Mouse (Mus musculus): Measurements from ENCODE around the gene Cebpg. TPM values are rescaled to one million over a fixed set of nuclear protein-coding genes. Genes with fewer than 3 reads are reported as not detected.

Gene Cebpg
- polyA plus RNA-seq (2015; fragmentation: Nextera tagmentation; extraction: Ambion mirVana) = 30.5 and 33.3 TPM in 2 replicates

- Histone ChIP-seq H3K4me2 (peak within 1 kb of the TSS; percentile 80), H3K9ac (peak within 1 kb of the TSS; percentile 97), H3K36me3 (no peaks in the 10 kb centered on the region), H3K4me1 (replicated peaks) (peaks cover 29% of the 10 kb centered on the region), H3K27ac (replicated peaks) (peak within 1 kb of the TSS; percentile 93), H3K4me3 (peak within 1 kb of the TSS; percentile 99), H3K9me3 (no peaks in the 10 kb centered on the region), H3K27me3 (no peaks in the 10 kb centered on the region)
- WGBS = under 1% methylated on average over 48 of the region's 53 CpGs
- peak; percentile 98 for ATAC-seq (ENCODE audit: low FRiP score, low read depth)
Observed at GRCm38 (mm10) chr7:35056436-35056864, at the start of gene Cebpg. TSS of gene Cebpg (minus strand) at chr7:35056573.

GRCm38 (mm10) chr7:35099528-35099927, 43.2 kb upstream of the Cebpg start:
- Histone ChIP-seq H3K4me2 (no peak overlapping the region), H3K27ac (replicated peaks) (no peak overlapping the region), H3K36me3 (no peaks in the 10 kb centered on the region), H3K9ac (no peak overlapping the region), H3K27me3 (no peaks in the 10 kb centered on the region), H3K4me3 (no peak overlapping the region), H3K4me1 (replicated peaks) (no peaks in the 10 kb centered on the region), H3K9me3 (no peaks in the 10 kb centered on the region)
- ATAC-seq (ENCODE audit: low FRiP score, low read depth) = no peak
- WGBS = 89% methylated on average over 4 of the region's 4 CpGs

GRCm38 (mm10) chr7:35098777-35099176, 42.4 kb upstream of the Cebpg start:
- Histone ChIP-seq H3K4me3 (no peak overlapping the region), H3K36me3 (no peaks in the 10 kb centered on the region), H3K9ac (no peak overlapping the region), H3K9me3 (no peaks in the 10 kb centered on the region), H3K27me3 (no peaks in the 10 kb centered on the region), H3K4me2 (no peak overlapping the region), H3K4me1 (replicated peaks) (no peaks in the 10 kb centered on the region), H3K27ac (replicated peaks) (no peak overlapping the region)
- 76% methylated on average over 4 of the region's 4 CpGs for WGBS
- no peak for ATAC-seq (ENCODE audit: low FRiP score, low read depth)

GRCm38 (mm10) chr7:35094975-35095678, 38.8 kb upstream of the Cebpg start:
- no peaks in the 10 kb centered on the region for H3K27me3 ChIP-seq
- no peak for ATAC-seq (ENCODE audit: low FRiP score, low read depth)
- H3K9ac ChIP-seq = no peak overlapping the region
- no peak overlapping the region for H3K4me3 ChIP-seq
- H3K27ac ChIP-seq (replicated peaks) = no peak overlapping the region
- no peaks in the 10 kb centered on the region for H3K4me1 ChIP-seq (replicated peaks)
- H3K36me3 ChIP-seq = no peaks in the 10 kb centered on the region
- WGBS = 83% methylated on average over 9 of the region's 9 CpGs
- no peak overlapping the region for H3K4me2 ChIP-seq
- no peaks in the 10 kb centered on the region for H3K9me3 ChIP-seq

GRCm38 (mm10) chr7:35090550-35090949, 34.2 kb upstream of the Cebpg start:
- H3K27ac ChIP-seq (replicated peaks) = no peak overlapping the region
- H3K36me3 ChIP-seq = no peaks in the 10 kb centered on the region
- peaks cover 16% of the 10 kb centered on the region for H3K4me1 ChIP-seq (replicated peaks)
- no peak overlapping the region for H3K9ac ChIP-seq
- H3K4me2 ChIP-seq = no peak overlapping the region
- no peak overlapping the region for H3K4me3 ChIP-seq
- 82% methylated on average over 5 of the region's 5 CpGs for WGBS
- ATAC-seq (ENCODE audit: low FRiP score, low read depth) = no peak
- no peaks in the 10 kb centered on the region for H3K9me3 ChIP-seq
- H3K27me3 ChIP-seq = no peaks in the 10 kb centered on the region

- under 1% methylated on average over 21 of the region's 21 CpGs for WGBS
- Histone ChIP-seq H3K4me3 (peak overlapping the region; percentile 25), H3K9me3 (no peaks in the 10 kb centered on the region), H3K4me2 (peak overlapping the region; percentile 58), H3K9ac (peak overlapping the region; percentile 20), H3K27me3 (no peaks in the 10 kb centered on the region), H3K4me1 (replicated peaks) (peaks cover 19% of the 10 kb centered on the region), H3K27ac (replicated peaks) (no peak overlapping the region), H3K36me3 (no peaks in the 10 kb centered on the region)
- ATAC-seq (ENCODE audit: low FRiP score, low read depth) = peak; percentile 65
Observed at GRCm38 (mm10) chr7:35086271-35086861, 30.0 kb upstream of the Cebpg start.

GRCm38 (mm10) chr7:35084565-35085360, 28.4 kb upstream of the Cebpg start:
- Histone ChIP-seq H3K9ac (no peak overlapping the region), H3K9me3 (no peaks in the 10 kb centered on the region), H3K4me3 (no peak overlapping the region), H3K36me3 (no peaks in the 10 kb centered on the region), H3K4me1 (replicated peaks) (peaks cover 19% of the 10 kb centered on the region), H3K4me2 (no peak overlapping the region), H3K27ac (replicated peaks) (no peak overlapping the region), H3K27me3 (no peaks in the 10 kb centered on the region)
- ATAC-seq (ENCODE audit: low FRiP score, low read depth) = no peak
- WGBS = 80% methylated on average over 12 of the region's 12 CpGs

GRCm38 (mm10) chr7:35081406-35082104, 25.2 kb upstream of the Cebpg start:
- no peaks in the 10 kb centered on the region for H3K36me3 ChIP-seq
- no peak overlapping the region for H3K4me2 ChIP-seq
- H3K27me3 ChIP-seq = no peaks in the 10 kb centered on the region
- ATAC-seq (ENCODE audit: low FRiP score, low read depth) = no peak
- H3K9ac ChIP-seq = no peak overlapping the region
- H3K4me3 ChIP-seq = no peak overlapping the region
- H3K27ac ChIP-seq (replicated peaks) = no peak overlapping the region
- 86% methylated on average over 9 of the region's 9 CpGs for WGBS
- peaks cover 10% of the 10 kb centered on the region for H3K4me1 ChIP-seq (replicated peaks)
- H3K9me3 ChIP-seq = no peaks in the 10 kb centered on the region

GRCm38 (mm10) chr7:35080843-35081338, 24.5 kb upstream of the Cebpg start:
- Histone ChIP-seq H3K36me3 (no peaks in the 10 kb centered on the region), H3K27ac (replicated peaks) (no peak overlapping the region; the same call in 1 of the 2 replicates), H3K9me3 (no peaks in the 10 kb centered on the region), H3K4me2 (no peak overlapping the region), H3K4me1 (replicated peaks) (peaks cover 4% of the 10 kb centered on the region), H3K9ac (no peak overlapping the region), H3K4me3 (no peak overlapping the region), H3K27me3 (no peaks in the 10 kb centered on the region)
- WGBS = 49% methylated on average over 10 of the region's 10 CpGs
- no peak for ATAC-seq (ENCODE audit: low FRiP score, low read depth)

GRCm38 (mm10) chr7:35076645-35077044, 20.3 kb upstream of the Cebpg start:
- no peak overlapping the region for H3K4me3 ChIP-seq
- no peaks in the 10 kb centered on the region for H3K27me3 ChIP-seq
- H3K9me3 ChIP-seq = no peaks in the 10 kb centered on the region
- H3K4me1 ChIP-seq (replicated peaks) = no peaks in the 10 kb centered on the region
- no peak overlapping the region for H3K4me2 ChIP-seq
- no peak overlapping the region; the same call in 1 of the 2 replicates for H3K27ac ChIP-seq (replicated peaks)
- H3K9ac ChIP-seq = no peak overlapping the region
- 36% methylated on average over 5 of the region's 5 CpGs for WGBS
- no peaks in the 10 kb centered on the region for H3K36me3 ChIP-seq
- ATAC-seq (ENCODE audit: low FRiP score, low read depth) = no peak

GRCm38 (mm10) chr7:35066640-35067212, 10.4 kb upstream of the Cebpg start:
- no peak overlapping the region for H3K9ac ChIP-seq
- no peak overlapping the region for H3K27ac ChIP-seq (replicated peaks)
- no peaks in the 10 kb centered on the region for H3K4me1 ChIP-seq (replicated peaks)
- WGBS = 30% methylated on average over 8 of the region's 8 CpGs
- no peak overlapping the region for H3K4me2 ChIP-seq
- no peaks in the 10 kb centered on the region for H3K27me3 ChIP-seq
- no peaks in the 10 kb centered on the region for H3K9me3 ChIP-seq
- no peak overlapping the region for H3K4me3 ChIP-seq
- peak; percentile 63; the same call in 1 of the 2 replicates for ATAC-seq (ENCODE audit: low FRiP score, low read depth)
- H3K36me3 ChIP-seq = no peaks in the 10 kb centered on the region

All from hindbrain, embryonic 15.5 days (tissue).